Mouse (Mus musculus): ENCODE data around the gene Tmem267. TPM values are rescaled to one million over a fixed set of nuclear protein-coding genes. Genes with fewer than 3 reads are reported as not detected.
"Not testable (repeated sequence)": the region's sequence is repeated elsewhere in the genome, so short reads cannot be mapped to it uniquely, and the experiment has no call there.

Gene Tmem267
- polyA plus RNA-seq, 1 experiment from 2014 or later, result 3.4 TPM

GRCm38 (mm10) chr13:119625952-119626351 lies 138.1 kb downstream of the Tmem267 start:
- not testable (repeated sequence) for H3K9ac ChIP-seq; H3K4me1 ChIP-seq; H3K36me3 ChIP-seq (ENCODE audit: poor library complexity, severe bottlenecking); H3K4me2 ChIP-seq; H3K4me3 ChIP-seq; H3K9me3 ChIP-seq (replicated peaks); H3K27me3 ChIP-seq; H3K27ac ChIP-seq; ATAC-seq
- 86% methylated on average over 5 of the region's 5 CpGs for WGBS

GRCm38 (mm10) chr13:119631482-119632155 lies 143.8 kb downstream of the Tmem267 start:
- Histone ChIP-seq H3K9me3 (replicated peaks) (no peaks in the 10 kb centered on the region), H3K27me3 (no peaks in the 10 kb centered on the region), H3K4me2 (peak overlapping the region; percentile 59), H3K4me1 (no peaks in the 10 kb centered on the region), H3K36me3 (ENCODE audit: poor library complexity, severe bottlenecking) (no peaks in the 10 kb centered on the region), H3K9ac (0 out of 2 replicates have a peak overlapping the region, but pooled peaks have one; percentile 43), H3K27ac (no peak overlapping the region), H3K4me3 (peak overlapping the region; percentile 48)
- ATAC-seq, result peak; percentile 98
- 8% methylated on average over 33 of the region's 33 CpGs for WGBS

DNA sequence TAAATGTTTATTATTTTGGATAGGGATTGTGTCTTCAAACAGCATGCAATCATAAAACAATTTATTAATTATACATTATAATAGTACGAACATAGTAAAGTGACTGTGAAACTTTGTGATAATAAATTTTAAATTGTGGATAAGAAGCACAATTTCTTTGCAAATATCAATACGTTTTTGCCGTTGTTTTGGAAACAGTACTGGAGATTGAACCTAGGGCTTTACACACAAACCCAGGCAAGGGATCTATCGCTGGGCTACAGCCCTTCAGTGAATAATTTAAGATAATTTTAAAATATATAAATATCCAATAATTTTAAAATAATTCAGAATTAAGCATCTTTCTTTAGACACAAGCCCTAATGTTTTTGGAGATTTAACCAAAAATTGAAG lies 144.3 kb downstream of the Tmem267 start:
- Histone ChIP-seq H3K4me2 (peak overlapping the region; percentile 59; the same call in 1 of the 2 replicates), H3K4me1 (no peaks in the 10 kb centered on the region)
- 85% methylated on average over 4 of the region's 4 CpGs for WGBS

DNA sequence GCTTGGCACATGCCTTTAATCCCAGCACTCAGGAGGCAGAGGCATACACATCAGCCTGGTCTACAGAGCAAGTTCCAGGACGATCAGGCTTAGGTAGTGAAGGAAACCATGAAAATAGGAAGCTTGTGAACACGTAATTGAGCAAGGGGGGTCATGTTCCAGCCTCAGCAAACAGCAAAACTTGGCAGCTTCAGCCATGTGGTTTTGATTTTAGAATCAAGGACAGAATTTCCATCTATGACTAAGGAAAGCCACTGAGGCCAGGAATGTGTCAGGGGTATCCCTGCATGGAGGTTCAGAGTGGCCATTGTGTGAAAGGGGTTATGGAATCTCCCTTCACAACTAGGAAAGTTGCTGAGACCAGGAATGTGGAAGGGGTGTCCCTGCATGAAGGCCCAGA lies 147.7 kb downstream of the Tmem267 start:
- ATAC-seq, result no peak
- Histone ChIP-seq H3K4me3 (no peak overlapping the region), H3K4me1 (no peaks in the 10 kb centered on the region), H3K9me3 (replicated peaks) (no peaks in the 10 kb centered on the region), H3K27me3 (no peaks in the 10 kb centered on the region), H3K36me3 (ENCODE audit: poor library complexity, severe bottlenecking) (no peaks in the 10 kb centered on the region), H3K27ac (no peak overlapping the region), H3K4me2 (no peak overlapping the region), H3K9ac (no peak overlapping the region)
- WGBS, result 72% methylated on average over 2 of the region's 2 CpGs

More for the DNA sequence above, 144.3 kb downstream of the Tmem267 start:
- H3K27me3 ChIP-seq, result no peaks in the 10 kb centered on the region
- no peak overlapping the region for H3K27ac ChIP-seq
- peak; percentile 46; the same call in 1 of the 2 replicates for ATAC-seq
- H3K9ac ChIP-seq, result no peak overlapping the region
- H3K9me3 ChIP-seq (replicated peaks), result no peaks in the 10 kb centered on the region
- no peak overlapping the region for H3K4me3 ChIP-seq
- no peaks in the 10 kb centered on the region for H3K36me3 ChIP-seq (ENCODE audit: poor library complexity, severe bottlenecking)

DNA sequence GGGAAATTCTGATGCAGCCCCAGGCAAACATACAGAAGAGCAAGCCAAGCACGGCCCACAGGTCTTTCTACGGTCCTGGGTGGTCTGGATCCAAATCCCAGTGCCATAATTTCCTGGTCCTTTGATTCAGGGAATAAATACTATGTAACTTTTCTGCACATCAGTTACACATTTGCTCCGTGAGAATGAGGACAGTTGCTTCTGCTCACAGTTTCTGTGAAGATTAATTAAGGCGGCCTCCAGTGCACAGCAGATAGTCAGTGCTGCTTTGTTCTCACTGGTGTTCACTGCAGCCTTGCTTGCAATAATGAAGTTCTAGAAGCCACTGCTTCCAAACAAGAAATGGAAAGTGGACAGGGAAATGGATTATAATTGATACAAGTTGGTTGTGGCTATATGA lies 150.0 kb downstream of the Tmem267 start:
- Histone ChIP-seq H3K4me3 (no peak overlapping the region), H3K27ac (no peak overlapping the region), H3K4me1 (no peaks in the 10 kb centered on the region), H3K9ac (no peak overlapping the region), H3K36me3 (ENCODE audit: poor library complexity, severe bottlenecking) (no peaks in the 10 kb centered on the region), H3K4me2 (no peak overlapping the region), H3K27me3 (no peaks in the 10 kb centered on the region), H3K9me3 (replicated peaks) (no peaks in the 10 kb centered on the region)
- ATAC-seq, result no peak
- 80% methylated on average over 4 of the region's 4 CpGs for WGBS

GRCm38 (mm10) chr13:119638449-119638848 lies 150.6 kb downstream of the Tmem267 start:
- H3K4me3 ChIP-seq, result no peak overlapping the region
- no peaks in the 10 kb centered on the region for H3K36me3 ChIP-seq (ENCODE audit: poor library complexity, severe bottlenecking)
- H3K9me3 ChIP-seq (replicated peaks), result no peaks in the 10 kb centered on the region
- no peak overlapping the region for H3K27ac ChIP-seq
- no peak overlapping the region for H3K4me2 ChIP-seq
- no peaks in the 10 kb centered on the region for H3K4me1 ChIP-seq
- H3K9ac ChIP-seq, result no peak overlapping the region
- no peaks in the 10 kb centered on the region for H3K27me3 ChIP-seq
- WGBS, result 91% methylated on average over 5 of the region's 5 CpGs
- no peak for ATAC-seq

DNA sequence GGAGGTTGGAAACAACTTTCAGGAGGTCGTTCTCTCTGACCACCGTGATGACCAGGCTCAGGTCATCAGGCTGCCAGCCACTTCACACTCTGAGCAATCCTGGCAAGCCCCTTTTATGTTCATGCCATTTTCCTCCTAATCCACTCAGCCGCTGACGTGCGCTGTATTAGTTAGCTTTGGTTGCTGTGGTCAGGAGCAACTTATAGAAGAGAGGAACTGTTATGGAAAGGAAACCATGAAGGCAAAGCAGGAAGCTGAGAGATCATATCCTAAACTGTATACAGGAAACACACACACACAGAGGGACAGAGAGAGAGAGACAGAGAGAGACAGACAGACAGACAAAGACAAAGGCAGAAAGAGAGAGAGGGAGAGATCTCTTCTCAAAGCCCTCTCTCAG lies 151.5 kb downstream of the Tmem267 start:
- Histone ChIP-seq H3K36me3 (ENCODE audit: poor library complexity, severe bottlenecking) (no peaks in the 10 kb centered on the region), H3K4me1 (no peaks in the 10 kb centered on the region), H3K27me3 (no peaks in the 10 kb centered on the region), H3K4me2 (no peak overlapping the region), H3K9me3 (replicated peaks) (no peaks in the 10 kb centered on the region), H3K4me3 (no peak overlapping the region), H3K27ac (no peak overlapping the region), H3K9ac (no peak overlapping the region)
- WGBS, result 82% methylated on average over 5 of the region's 5 CpGs
- ATAC-seq, result no peak

DNA sequence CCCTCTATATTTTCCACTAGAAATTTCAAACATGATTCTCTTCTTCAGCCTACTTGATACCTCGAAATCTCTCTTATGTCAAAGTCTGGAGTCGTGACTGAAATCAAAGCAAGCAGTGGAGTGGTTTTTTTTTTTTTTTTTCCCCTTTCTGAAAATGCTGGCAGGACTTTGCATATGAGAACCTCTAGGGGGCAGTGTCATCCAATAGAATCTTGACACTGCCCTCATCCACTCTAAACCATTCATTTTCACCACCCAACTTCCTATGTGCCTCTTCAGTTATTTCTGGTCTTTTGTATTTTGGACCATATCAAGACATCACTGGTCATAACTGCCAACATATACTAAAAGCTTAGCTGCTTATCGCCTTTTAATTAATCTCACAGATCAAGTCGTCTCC lies 152.7 kb downstream of the Tmem267 start:
- WGBS, result 40% methylated on average over 4 of the region's 4 CpGs
- H3K4me1 ChIP-seq, result no peaks in the 10 kb centered on the region
- H3K27ac ChIP-seq, result no peak overlapping the region
- ATAC-seq, result no peak
- H3K4me3 ChIP-seq, result no peak overlapping the region
- no peak overlapping the region for H3K9ac ChIP-seq
- H3K27me3 ChIP-seq, result no peaks in the 10 kb centered on the region
- no peak overlapping the region for H3K4me2 ChIP-seq
- no peaks in the 10 kb centered on the region for H3K9me3 ChIP-seq (replicated peaks)
- no peaks in the 10 kb centered on the region for H3K36me3 ChIP-seq (ENCODE audit: poor library complexity, severe bottlenecking)

GRCm38 (mm10) chr13:119641145-119641544 lies 153.3 kb downstream of the Tmem267 start:
- Histone ChIP-seq H3K36me3 (ENCODE audit: poor library complexity, severe bottlenecking) (no peaks in the 10 kb centered on the region), H3K27me3 (no peaks in the 10 kb centered on the region), H3K27ac (no peak overlapping the region), H3K4me3 (no peak overlapping the region), H3K4me1 (no peaks in the 10 kb centered on the region), H3K9ac (no peak overlapping the region), H3K9me3 (replicated peaks) (no peaks in the 10 kb centered on the region), H3K4me2 (no peak overlapping the region)
- WGBS, result 84% methylated on average over 7 of the region's 7 CpGs
- ATAC-seq, result no peak

GRCm38 (mm10) chr13:119644769-119645168 lies 156.9 kb downstream of the Tmem267 start:
- Histone ChIP-seq H3K27ac (no peak overlapping the region), H3K27me3 (no peaks in the 10 kb centered on the region), H3K36me3 (ENCODE audit: poor library complexity, severe bottlenecking) (no peaks in the 10 kb centered on the region), H3K4me2 (no peak overlapping the region), H3K4me1 (no peaks in the 10 kb centered on the region), H3K9ac (no peak overlapping the region), H3K9me3 (replicated peaks) (no peaks in the 10 kb centered on the region), H3K4me3 (no peak overlapping the region)
- no peak for ATAC-seq
- WGBS, result 64% methylated on average over 5 of the region's 5 CpGs

- H3K36me3 ChIP-seq (ENCODE audit: poor library complexity, severe bottlenecking), result no peaks in the 10 kb centered on the region
- ATAC-seq, result no peak
- H3K27ac ChIP-seq, result no peak overlapping the region
- H3K9ac ChIP-seq, result no peak overlapping the region
- H3K27me3 ChIP-seq, result no peaks in the 10 kb centered on the region
- 93% methylated on average over 1 of the region's 1 CpGs for WGBS
- H3K4me1 ChIP-seq, result no peaks in the 10 kb centered on the region
- no peak overlapping the region for H3K4me2 ChIP-seq
- H3K4me3 ChIP-seq, result no peak overlapping the region
- no peaks in the 10 kb centered on the region for H3K9me3 ChIP-seq (replicated peaks)
Observed at GRCm38 (mm10) chr13:119646511-119646910, 158.7 kb downstream of the Tmem267 start.

- peak overlapping the region; percentile 35; the same call in 1 of the 2 replicates for H3K27ac ChIP-seq
- no peaks in the 10 kb centered on the region for H3K27me3 ChIP-seq
- H3K36me3 ChIP-seq (ENCODE audit: poor library complexity, severe bottlenecking), result no peaks in the 10 kb centered on the region
- WGBS, result 49% methylated on average over 15 of the region's 15 CpGs
- H3K9ac ChIP-seq, result no peak overlapping the region
- peak overlapping the region; percentile 18 for H3K4me2 ChIP-seq
- ATAC-seq, result 0 out of 2 replicates have a peak, but pooled peaks have one; percentile 43
- H3K9me3 ChIP-seq (replicated peaks), result no peaks in the 10 kb centered on the region
- H3K4me1 ChIP-seq, result no peaks in the 10 kb centered on the region
- no peak overlapping the region for H3K4me3 ChIP-seq
Observed at GRCm38 (mm10) chr13:119648891-119649698, 161.3 kb downstream of the Tmem267 start.

Measured in forebrain, embryonic 13.5 days (tissue).